Mouse (Mus musculus) forebrain, postnatal 0 days (tissue): ENCODE results near the gene Gm47996. TPM values are rescaled to one million over a fixed set of nuclear protein-coding genes. Genes with fewer than 3 reads are reported as not detected.
"Not testable (repeated sequence)": the region's sequence is repeated elsewhere in the genome, so short reads cannot be mapped to it uniquely, and the experiment has no call there.

ENCODE experiments used
- ATAC-seq: fragments of 200-750 bp; cut with Nextera tagmentation; 2 replicates; pipeline ENCODE4 v1.8.0; 2017; ENCODE audit warnings: mild to moderate bottlenecking, moderate library complexity
- DNase-seq: peaks from one replicate; pipeline ENCODE4 v3.0.0-alpha.2; 2015
- H3K27ac ChIP-seq: fragments of 300-500 bp; sonication (generic); 2 replicates; pipeline ENCODE4 v1.5.1; 2014; ENCODE audit warnings: low read depth, mild to moderate bottlenecking, antibody characterized with exemption, low read length, moderate library complexity, mixed read lengths
- H3K27me3 ChIP-seq: fragments of 300-500 bp; sonication (generic); 2 replicates; pipeline ENCODE4 v1.6.1; 2014; ENCODE audit warnings: mild to moderate bottlenecking, low read length, mixed read lengths; ENCODE audit not compliant: insufficient read depth
- H3K36me3 ChIP-seq: fragments of 300-500 bp; sonication (generic); 2 replicates; pipeline ENCODE4 v1.6.1; 2014; ENCODE audit warnings: mild to moderate bottlenecking, moderate library complexity; ENCODE audit not compliant: insufficient read depth
- H3K4me1 ChIP-seq: fragments of 300-500 bp; sonication (generic); 2 replicates; pipeline ENCODE4 v1.6.1; 2014; ENCODE audit warnings: antibody characterized with exemption; ENCODE audit not compliant: insufficient read depth
- H3K4me2 ChIP-seq: fragments of 300-500 bp; sonication (generic); 2 replicates; pipeline ENCODE4 v1.6.1; 2014; ENCODE audit warnings: low read depth, mild to moderate bottlenecking, moderate library complexity
- H3K4me3 ChIP-seq: fragments of 300-500 bp; sonication (generic); 2 replicates; pipeline ENCODE4 v1.5.1; 2014; ENCODE audit warnings: low read depth, low read length, mixed read lengths
- H3K9ac ChIP-seq: fragments of 300-500 bp; sonication (generic); 2 replicates; pipeline ENCODE4 v1.6.1; 2014; ENCODE audit warnings: mild to moderate bottlenecking
- H3K9me3 ChIP-seq: fragments of 300-500 bp; sonication (generic); 2 replicates; pipeline ENCODE4 v1.6.1; 2016; ENCODE audit warnings: low read length
- CTCF ChIP-seq: sonication (generic); IDR thresholded peaks from 2 replicates; pipeline ENCODE4 v1.5.1; 2016; ENCODE audit warnings: antibody characterized with exemption, control low read depth, low read depth
- WGBS: fragments of 180-500 bp; shearing (Covaris S2); extraction: QIAGEN DNeasy Blood & Tissue Kit; methylation state at CpG from one replicate; pipeline ENCODE4 v1.1.7; 2014; 5-methylcytosine and 5-hydroxymethylcytosine counted together
- polyA plus RNA-seq: library from polyadenylated mRNA; unstranded; fragments of >200 nt; fragmentation: Nextera tagmentation; extraction: Ambion mirVana; gene quantifications from 2 replicates; pipeline ENCODE4 v1.2.1, GENCODE M21; 2015
- total RNA-seq: library from RNA; depleted of rRNA; stranded (reverse); fragments of >200 nt; gene quantifications from 2 replicates; pipeline ENCODE4 v1.2.3, GENCODE M21; 2014

Gm47996 gene
- total and polyA plus RNA-seq, 2 experiments from 2014 or later, result not detected

- no peak overlapping the region for H3K27ac ChIP-seq
- no peaks in the 10 kb centered on the region for H3K9me3 ChIP-seq
- peak overlapping the region; percentile 26 for H3K4me2 ChIP-seq
- H3K9ac ChIP-seq, result no peak overlapping the region
- ATAC-seq (no peak), DNase-seq (no peak)
- H3K36me3 ChIP-seq, result no peaks in the 10 kb centered on the region
- no peaks in the 10 kb centered on the region for H3K27me3 ChIP-seq
- no peak for TF ChIP-seq CTCF
- 14% methylated on average over 4 of the region's 4 CpGs for WGBS
- H3K4me3 ChIP-seq, result peak overlapping the region; percentile 9; the same call in 1 of the 2 replicates
- H3K4me1 ChIP-seq, result no peaks in the 10 kb centered on the region
Measured at GRCm38 (mm10) chr1:151177937-151178271, 32.0 kb upstream of the Gm47996 start.

GRCm38 (mm10) chr1:151178505-151179083 lies 31.3 kb upstream of the Gm47996 start:
- DNase-seq (no peak), ATAC-seq (no peak)
- no peak overlapping the region for H3K4me3 ChIP-seq
- TF ChIP-seq CTCF, result no peak
- no peak overlapping the region for H3K4me2 ChIP-seq
- H3K9me3 ChIP-seq, result no peaks in the 10 kb centered on the region
- no peaks in the 10 kb centered on the region for H3K27me3 ChIP-seq
- 37% methylated on average over 2 of the region's 2 CpGs for WGBS
- H3K27ac ChIP-seq, result no peak overlapping the region
- no peak overlapping the region for H3K9ac ChIP-seq
- no peaks in the 10 kb centered on the region for H3K4me1 ChIP-seq
- H3K36me3 ChIP-seq, result no peaks in the 10 kb centered on the region

GRCm38 (mm10) chr1:151180167-151180566 lies 29.8 kb upstream of the Gm47996 start:
- Histone ChIP-seq H3K4me3 (no peak overlapping the region), H3K36me3 (no peaks in the 10 kb centered on the region), H3K27ac (no peak overlapping the region), H3K4me1 (no peaks in the 10 kb centered on the region), H3K4me2 (no peak overlapping the region), H3K9ac (no peak overlapping the region), H3K27me3 (no peaks in the 10 kb centered on the region), H3K9me3 (no peaks in the 10 kb centered on the region)
- ATAC-seq (no peak), DNase-seq (no peak)
- no peak for TF ChIP-seq CTCF
- 85% methylated on average over 2 of the region's 2 CpGs for WGBS

GRCm38 (mm10) chr1:151182266-151182665 lies 27.7 kb upstream of the Gm47996 start, which contains the start of gene Gm47985:
Gene Gm47985, plus strand, starts transcription at chr1:151182537.
- H3K9ac ChIP-seq, H3K4me1 ChIP-seq, H3K4me2 ChIP-seq, DNase-seq, ATAC-seq, H3K4me3 ChIP-seq, H3K36me3 ChIP-seq, H3K27ac ChIP-seq, H3K9me3 ChIP-seq, H3K27me3 ChIP-seq: not testable (repeated sequence)
- no CpG with 5 or more reads among the region's 7 CpGs for WGBS

GRCm38 (mm10) chr1:151186186-151186585 lies 23.7 kb upstream of the Gm47996 start:
- not testable (repeated sequence) for H3K4me3 ChIP-seq, H3K4me2 ChIP-seq, H3K9ac ChIP-seq, H3K4me1 ChIP-seq, H3K27me3 ChIP-seq, DNase-seq, ATAC-seq, H3K27ac ChIP-seq, H3K36me3 ChIP-seq, H3K9me3 ChIP-seq
- 72% methylated on average over 3 of the region's 3 CpGs for WGBS

DNA sequence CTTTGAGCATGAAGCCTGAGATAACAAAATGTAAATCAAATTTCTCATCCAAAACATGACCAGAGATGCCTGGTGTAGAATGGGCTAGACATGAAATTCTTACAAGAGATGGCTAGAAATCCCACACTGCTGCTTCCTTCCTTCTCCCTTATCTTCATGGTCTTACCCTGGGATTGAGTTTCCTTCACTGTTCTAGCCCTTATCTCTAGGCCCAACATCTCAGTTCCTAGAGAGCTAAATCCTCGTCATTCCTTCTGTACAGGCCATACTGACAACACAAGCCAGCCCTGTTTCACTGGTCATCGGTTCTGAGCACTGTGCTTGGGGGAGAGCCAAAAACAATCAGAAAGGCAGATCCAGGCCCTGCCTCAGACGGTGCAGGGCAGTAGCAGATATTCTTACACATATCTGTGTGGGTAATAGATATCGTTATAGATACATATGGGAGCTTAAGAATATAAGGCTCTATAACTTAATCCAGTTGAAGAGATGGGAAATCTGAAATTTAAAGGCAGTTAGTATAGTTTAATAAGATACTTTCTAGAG lies 23.0 kb upstream of the Gm47996 start:
- not testable (repeated sequence) for H3K4me1 ChIP-seq, H3K27me3 ChIP-seq, DNase-seq, H3K4me3 ChIP-seq, H3K36me3 ChIP-seq, H3K4me2 ChIP-seq, H3K9me3 ChIP-seq, H3K9ac ChIP-seq, H3K27ac ChIP-seq, ATAC-seq
- 84% methylated on average over 4 of the region's 4 CpGs for WGBS

DNA sequence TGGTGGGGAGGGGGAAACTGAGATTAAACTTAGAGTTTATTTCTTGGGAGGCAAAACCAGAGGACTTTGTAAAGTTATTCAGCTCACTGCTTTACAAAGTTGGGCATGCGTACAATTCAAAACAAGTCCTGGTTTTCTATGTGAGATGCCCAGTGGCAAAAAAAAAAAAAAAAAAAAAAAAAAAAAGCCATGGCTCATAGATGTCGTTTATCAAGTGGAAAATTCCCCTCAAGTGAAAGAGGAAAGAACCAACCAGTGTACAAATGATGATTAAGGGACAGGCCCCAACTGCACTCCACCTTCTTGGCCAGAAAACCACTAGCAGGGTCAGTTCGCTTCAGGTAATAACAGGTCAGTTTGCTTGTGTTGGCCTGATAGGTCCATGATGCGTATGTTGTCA lies 21.5 kb upstream of the Gm47996 start:
- no peaks in the 10 kb centered on the region for H3K9me3 ChIP-seq
- H3K9ac ChIP-seq, result no peak overlapping the region
- TF ChIP-seq CTCF, result no peak
- DNase-seq (no peak), ATAC-seq (no peak)
- H3K36me3 ChIP-seq, result no peaks in the 10 kb centered on the region
- no peak overlapping the region for H3K27ac ChIP-seq
- no peak overlapping the region for H3K4me2 ChIP-seq
- WGBS, result 85% methylated on average over 4 of the region's 4 CpGs
- H3K27me3 ChIP-seq, result no peaks in the 10 kb centered on the region
- H3K4me3 ChIP-seq, result no peak overlapping the region
- no peaks in the 10 kb centered on the region for H3K4me1 ChIP-seq

- H3K4me2 ChIP-seq, H3K4me3 ChIP-seq, ATAC-seq, H3K27ac ChIP-seq, DNase-seq, H3K36me3 ChIP-seq, H3K9ac ChIP-seq, H3K9me3 ChIP-seq, H3K27me3 ChIP-seq, H3K4me1 ChIP-seq: not testable (repeated sequence)
- WGBS, result no CpG with 5 or more reads among the region's 7 CpGs
Measured at GRCm38 (mm10) chr1:151192075-151192474, 17.9 kb upstream of the Gm47996 start, which contains the start of gene Gm8947. Gene Gm8947, plus strand, starts transcription at chr1:151192376.

DNA sequence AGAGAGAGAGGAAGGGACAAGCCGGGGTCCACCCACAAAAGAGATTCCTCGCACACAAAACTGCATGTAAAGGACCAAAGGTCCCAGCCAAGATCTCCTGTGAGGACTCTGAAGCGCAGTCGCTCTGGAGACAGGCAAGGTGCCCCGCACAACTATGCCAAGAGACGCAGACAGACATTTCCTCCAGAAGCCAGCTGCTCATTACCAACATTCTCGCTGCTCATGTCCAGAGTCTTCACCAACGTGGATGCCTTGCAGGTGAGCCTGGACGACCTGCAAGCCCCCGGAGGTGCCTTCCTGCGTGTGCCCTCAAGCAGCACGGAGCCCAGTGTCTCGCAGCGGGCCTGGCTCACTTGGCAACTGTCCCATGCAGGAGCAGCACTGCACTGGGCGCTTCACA lies 17.2 kb upstream of the Gm47996 start:
- not testable (repeated sequence) for H3K27me3 ChIP-seq, H3K4me3 ChIP-seq, H3K27ac ChIP-seq, H3K4me2 ChIP-seq, ATAC-seq, H3K36me3 ChIP-seq, H3K4me1 ChIP-seq, H3K9me3 ChIP-seq, DNase-seq, H3K9ac ChIP-seq
- WGBS, result 91% methylated on average over 14 of the region's 15 CpGs

GRCm38 (mm10) chr1:151195986-151196385 lies 13.9 kb upstream of the Gm47996 start:
- not testable (repeated sequence) for H3K4me1 ChIP-seq, H3K27me3 ChIP-seq, H3K27ac ChIP-seq, H3K4me3 ChIP-seq, H3K9ac ChIP-seq, H3K36me3 ChIP-seq, H3K9me3 ChIP-seq, H3K4me2 ChIP-seq, ATAC-seq, DNase-seq
- WGBS, result 53% methylated on average over 4 of the region's 4 CpGs
